Mouse (Mus musculus): ENCODE measurements around the gene Pnck. TPM values are rescaled to one million over a fixed set of nuclear protein-coding genes. Genes with fewer than 3 reads are reported as not detected.

The Pnck gene
- 26.2 and 30.0 TPM in 2 replicates for polyA plus RNA-seq (2016; fragmentation: Nextera tagmentation; extraction: Ambion mirVana)

DNA sequence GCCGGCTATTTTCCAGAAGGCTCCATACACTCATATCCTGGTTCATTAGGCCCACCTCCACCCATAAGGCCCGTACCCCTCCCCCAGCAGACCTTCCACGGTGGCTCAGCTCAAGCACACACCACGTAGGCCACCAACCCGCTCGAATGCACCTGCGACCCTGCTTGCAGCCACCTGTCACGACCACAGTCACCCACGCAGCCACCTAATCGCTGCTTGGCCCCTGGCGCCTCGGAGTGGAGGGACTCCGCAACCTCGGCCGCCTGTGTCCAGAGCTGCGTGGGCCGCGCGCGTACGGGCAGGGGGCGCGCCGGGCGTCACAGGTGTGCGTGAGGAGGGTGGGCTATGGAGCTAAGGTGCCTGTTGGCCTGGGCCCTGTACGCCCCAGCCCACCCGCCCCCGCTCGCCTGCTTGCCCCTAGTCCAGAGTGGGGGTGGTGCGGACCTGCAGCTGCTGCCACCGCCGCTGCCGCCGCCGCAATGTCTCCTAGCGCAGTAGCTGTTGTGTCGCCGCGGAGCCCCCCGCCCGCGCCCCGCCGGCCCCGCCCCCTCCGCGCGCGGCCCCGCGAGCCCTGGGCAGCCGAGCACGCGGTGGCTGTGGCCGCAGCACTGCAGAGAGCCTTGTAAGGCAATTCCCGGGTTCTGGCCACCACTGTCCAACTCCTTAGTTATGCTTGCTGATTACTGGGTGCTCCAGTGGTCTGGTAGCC lies at the start of gene Pnck:
TSS of gene Pnck (minus strand) at position 543 of the 709 bp plus-strand sequence.
- peak within 1 kb of the TSS; percentile 72 for H3K4me2 ChIP-seq (replicated peaks)
- peak within 1 kb of the TSS; percentile 52 for H3K4me3 ChIP-seq
- WGBS = 23% methylated on average over 52 of the region's 57 CpGs
- ATAC-seq (ENCODE audit: low FRiP score, low read depth) = peak; percentile 79
- H3K9ac ChIP-seq (replicated peaks) = peak within 1 kb of the TSS; percentile 65
- H3K27me3 ChIP-seq = no peaks in the 10 kb centered on the region; the same call in 1 of the 2 replicates
- H3K36me3 ChIP-seq = no peaks in the 10 kb centered on the region
- 0 out of 2 replicates have a peak, but pooled peaks cover 5% of the 10 kb centered on the region for H3K4me1 ChIP-seq
- no peaks in the 10 kb centered on the region for H3K9me3 ChIP-seq
- H3K27ac ChIP-seq (replicated peaks) = no peak within 1 kb of the TSS

DNA sequence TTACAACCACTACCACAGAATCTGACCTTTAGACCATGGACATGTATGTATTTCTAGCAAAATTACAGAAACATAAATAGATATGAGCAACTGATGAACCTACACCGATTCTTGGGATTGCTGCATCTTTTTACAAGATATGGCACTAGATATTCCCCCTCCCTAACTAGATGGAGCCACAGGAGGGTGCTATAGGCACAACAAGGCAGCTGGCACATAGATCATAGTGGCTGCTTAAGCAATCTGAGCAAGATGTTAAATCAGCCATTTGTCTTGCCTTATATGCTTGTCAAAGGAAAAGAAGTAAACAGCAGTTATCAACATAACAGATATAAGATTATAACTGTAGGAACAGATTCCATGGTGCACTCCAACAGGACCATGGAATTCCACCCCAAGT lies 40.6 kb upstream of the Pnck start:
- H3K36me3 ChIP-seq = 0 out of 2 replicates have a peak, but pooled peaks cover 5% of the 10 kb centered on the region
- no peak overlapping the region for H3K4me2 ChIP-seq (replicated peaks)
- 79% methylated on average over 1 of the region's 1 CpGs for WGBS
- no peak overlapping the region for H3K27ac ChIP-seq (replicated peaks)
- ATAC-seq (ENCODE audit: low FRiP score, low read depth) = no peak
- no peaks in the 10 kb centered on the region for H3K27me3 ChIP-seq
- no peak overlapping the region for H3K9ac ChIP-seq (replicated peaks)
- H3K9me3 ChIP-seq = no peaks in the 10 kb centered on the region
- no peak overlapping the region for H3K4me3 ChIP-seq
- no peaks in the 10 kb centered on the region for H3K4me1 ChIP-seq

- WGBS = 75% methylated on average over 5 of the region's 5 CpGs
- Histone ChIP-seq H3K36me3 (peaks cover 20% of the 10 kb centered on the region), H3K4me2 (replicated peaks) (no peak overlapping the region), H3K27me3 (no peaks in the 10 kb centered on the region), H3K9me3 (no peaks in the 10 kb centered on the region), H3K27ac (replicated peaks) (no peak overlapping the region), H3K9ac (replicated peaks) (no peak overlapping the region), H3K4me3 (no peak overlapping the region), H3K4me1 (no peaks in the 10 kb centered on the region)
- no peak for ATAC-seq (ENCODE audit: low FRiP score, low read depth)
Observed at GRCm38 (mm10) chrX:73690917-73691629, 31.2 kb upstream of the Pnck start.

- no peaks in the 10 kb centered on the region for H3K4me1 ChIP-seq
- H3K4me2 ChIP-seq (replicated peaks) = no peak overlapping the region
- no peak overlapping the region for H3K27ac ChIP-seq (replicated peaks)
- H3K9me3 ChIP-seq = no peaks in the 10 kb centered on the region
- H3K36me3 ChIP-seq = peaks cover 36% of the 10 kb centered on the region
- ATAC-seq (ENCODE audit: low FRiP score, low read depth) = no peak
- no peak overlapping the region for H3K9ac ChIP-seq (replicated peaks)
- H3K4me3 ChIP-seq = no peak overlapping the region
- WGBS = 88% methylated on average over 3 of the region's 3 CpGs
- no peaks in the 10 kb centered on the region for H3K27me3 ChIP-seq
Observed at GRCm38 (mm10) chrX:73685629-73686028, 25.7 kb upstream of the Pnck start.

- H3K4me2 ChIP-seq (replicated peaks) = no peak overlapping the region
- no peaks in the 10 kb centered on the region for H3K4me1 ChIP-seq
- H3K4me3 ChIP-seq = no peak overlapping the region
- H3K36me3 ChIP-seq = peaks cover 42% of the 10 kb centered on the region
- no peak overlapping the region for H3K9ac ChIP-seq (replicated peaks)
- no peaks in the 10 kb centered on the region for H3K27me3 ChIP-seq
- H3K27ac ChIP-seq (replicated peaks) = no peak overlapping the region
- H3K9me3 ChIP-seq = no peaks in the 10 kb centered on the region
- no peak for ATAC-seq (ENCODE audit: low FRiP score, low read depth)
Observed at GRCm38 (mm10) chrX:73684978-73685377, 25.1 kb upstream of the Pnck start.

DNA sequence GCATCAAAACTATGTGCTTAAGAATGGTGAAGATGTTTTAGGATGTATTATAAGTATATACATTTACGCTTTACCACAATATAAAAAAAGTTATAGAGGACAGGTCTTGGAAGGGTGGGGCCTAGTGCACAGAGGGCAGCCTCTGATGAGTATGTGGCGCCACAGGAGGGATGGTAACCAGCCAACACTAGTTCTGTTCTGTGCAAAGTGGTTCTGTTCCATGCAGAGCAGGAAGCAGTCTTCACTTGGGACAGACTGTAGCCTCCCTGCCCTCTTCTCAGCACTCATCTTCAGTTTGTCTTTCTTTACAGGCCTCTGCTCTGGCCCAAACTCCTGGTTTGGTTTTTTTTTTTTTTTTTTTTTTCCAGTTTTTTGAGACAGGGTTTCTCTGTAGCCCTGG lies 24.2 kb upstream of the Pnck start:
- H3K36me3 ChIP-seq = peaks cover 47% of the 10 kb centered on the region
- H3K4me2 ChIP-seq (replicated peaks) = no peak overlapping the region
- no peaks in the 10 kb centered on the region for H3K4me1 ChIP-seq
- no peak overlapping the region for H3K27ac ChIP-seq (replicated peaks)
- no peak for ATAC-seq (ENCODE audit: low FRiP score, low read depth)
- H3K27me3 ChIP-seq = no peaks in the 10 kb centered on the region
- 83% methylated on average over 2 of the region's 2 CpGs for WGBS
- no peaks in the 10 kb centered on the region for H3K9me3 ChIP-seq
- no peak overlapping the region for H3K9ac ChIP-seq (replicated peaks)
- H3K4me3 ChIP-seq = no peak overlapping the region

DNA sequence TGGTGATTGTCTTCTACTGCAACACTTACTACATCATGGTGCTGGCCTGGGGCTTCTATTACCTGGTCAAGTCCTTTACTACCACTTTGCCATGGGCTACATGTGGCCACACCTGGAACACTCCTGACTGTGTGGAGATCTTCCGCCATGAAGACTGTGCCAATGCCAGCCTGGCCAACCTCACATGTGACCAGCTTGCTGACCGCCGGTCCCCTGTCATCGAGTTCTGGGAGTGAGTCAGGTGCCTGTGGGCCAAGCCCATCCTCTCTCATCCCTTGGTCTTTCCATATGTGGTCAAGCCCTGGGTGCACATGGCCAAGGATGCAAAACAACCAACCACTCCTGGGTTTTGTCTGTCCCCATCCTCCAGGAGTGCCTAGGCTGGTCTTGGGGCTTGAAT lies 16.8 kb upstream of the Pnck start:
- no peaks in the 10 kb centered on the region for H3K27me3 ChIP-seq
- no peak for ATAC-seq (ENCODE audit: low FRiP score, low read depth)
- H3K36me3 ChIP-seq = peaks cover 36% of the 10 kb centered on the region; the same call in 1 of the 2 replicates
- no peaks in the 10 kb centered on the region for H3K9me3 ChIP-seq
- no peak overlapping the region for H3K4me3 ChIP-seq
- H3K27ac ChIP-seq (replicated peaks) = no peak overlapping the region
- WGBS = 92% methylated on average over 4 of the region's 4 CpGs
- no peak overlapping the region for H3K9ac ChIP-seq (replicated peaks)
- peaks cover 19% of the 10 kb centered on the region for H3K4me1 ChIP-seq
- no peak overlapping the region for H3K4me2 ChIP-seq (replicated peaks)

- Histone ChIP-seq H3K4me2 (replicated peaks) (peak overlapping the region; percentile 66), H3K4me1 (peaks cover 19% of the 10 kb centered on the region), H3K36me3 (peaks cover 32% of the 10 kb centered on the region; the same call in 1 of the 2 replicates), H3K27ac (replicated peaks) (no peak overlapping the region), H3K9ac (replicated peaks) (no peak overlapping the region), H3K4me3 (peak overlapping the region; percentile 61; the same call in 1 of the 2 replicates), H3K9me3 (no peaks in the 10 kb centered on the region), H3K27me3 (no peaks in the 10 kb centered on the region)
- ATAC-seq (ENCODE audit: low FRiP score, low read depth) = no peak
- WGBS = 56% methylated on average over 2 of the region's 2 CpGs
Observed at GRCm38 (mm10) chrX:73675231-73675630, 15.3 kb upstream of the Pnck start.

DNA sequence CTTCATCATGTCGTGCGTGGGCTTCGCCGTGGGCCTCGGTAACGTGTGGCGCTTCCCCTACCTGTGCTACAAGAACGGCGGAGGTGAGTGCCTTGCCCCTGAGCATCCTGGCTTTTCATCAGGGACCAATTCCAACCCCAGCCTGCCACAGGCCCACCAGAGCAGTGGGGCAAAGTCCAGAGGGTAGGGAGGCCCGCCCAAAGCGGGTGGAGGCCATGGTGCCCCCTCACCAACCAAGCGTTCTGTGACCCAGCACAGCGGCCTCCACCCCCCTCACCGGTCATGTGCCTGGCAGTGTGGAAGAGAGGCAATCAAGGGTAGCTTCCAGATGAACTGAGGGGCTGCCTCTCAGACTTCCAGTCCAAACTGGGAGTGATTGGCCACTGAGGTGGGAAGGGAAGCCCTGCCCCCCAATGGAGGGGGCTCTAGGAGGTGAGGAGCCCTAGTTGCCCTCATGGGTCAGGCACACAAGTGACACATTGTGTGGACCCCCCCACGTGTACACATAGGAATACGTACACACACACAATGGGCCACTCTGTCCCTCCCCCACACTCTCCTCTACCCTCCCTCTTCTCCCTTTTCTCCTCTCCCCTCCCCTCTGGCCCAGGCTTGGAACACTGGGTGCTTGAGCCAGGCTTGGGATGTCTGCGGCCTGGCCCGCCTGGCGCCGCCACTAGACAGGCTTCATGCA lies 14.2 kb upstream of the Pnck start:
- H3K4me3 ChIP-seq = peak overlapping the region; percentile 61
- peak overlapping the region; percentile 66 for H3K4me2 ChIP-seq (replicated peaks)
- no peaks in the 10 kb centered on the region for H3K9me3 ChIP-seq
- ATAC-seq (ENCODE audit: low FRiP score, low read depth) = peak; percentile 16
- H3K36me3 ChIP-seq = peaks cover 22% of the 10 kb centered on the region; the same call in 1 of the 2 replicates
- peaks cover 19% of the 10 kb centered on the region for H3K4me1 ChIP-seq
- 23% methylated on average over 20 of the region's 20 CpGs for WGBS
- H3K27me3 ChIP-seq = no peaks in the 10 kb centered on the region
- H3K9ac ChIP-seq (replicated peaks) = peak overlapping the region; percentile 80
- no peak overlapping the region for H3K27ac ChIP-seq (replicated peaks)

- peak overlapping the region; percentile 80 for H3K9ac ChIP-seq (replicated peaks)
- peak overlapping the region; percentile 66 for H3K4me2 ChIP-seq (replicated peaks)
- H3K36me3 ChIP-seq = peaks cover 17% of the 10 kb centered on the region; the same call in 1 of the 2 replicates
- H3K4me3 ChIP-seq = peak overlapping the region; percentile 61
- ATAC-seq (ENCODE audit: low FRiP score, low read depth) = peak; percentile 12; the same call in 1 of the 2 replicates
- H3K27me3 ChIP-seq = no peaks in the 10 kb centered on the region
- no peaks in the 10 kb centered on the region for H3K9me3 ChIP-seq
- H3K4me1 ChIP-seq = peaks cover 19% of the 10 kb centered on the region
- H3K27ac ChIP-seq (replicated peaks) = no peak overlapping the region
- 29% methylated on average over 26 of the region's 42 CpGs for WGBS
Observed at GRCm38 (mm10) chrX:73673619-73673967, 13.7 kb upstream of the Pnck start.

GRCm38 (mm10) chrX:73672879-73673618 lies 13.1 kb upstream of the Pnck start, which contains the start of gene Slc6a8:
Slc6a8 (plus strand) TSS chrX:73673150.
- Histone ChIP-seq H3K4me3 (peak within 1 kb of the TSS; percentile 61), H3K27ac (replicated peaks) (peak within 1 kb of the TSS; percentile 73), H3K4me1 (peaks cover 19% of the 10 kb centered on the region), H3K36me3 (peaks cover 17% of the 10 kb centered on the region; the same call in 1 of the 2 replicates), H3K4me2 (replicated peaks) (peak within 1 kb of the TSS; percentile 66), H3K9ac (replicated peaks) (peak within 1 kb of the TSS; percentile 80), H3K27me3 (no peaks in the 10 kb centered on the region), H3K9me3 (no peaks in the 10 kb centered on the region)
- WGBS = 21% methylated on average over 33 of the region's 72 CpGs
- peak; percentile 73 for ATAC-seq (ENCODE audit: low FRiP score, low read depth)

Data from midbrain, embryonic 12.5 days (tissue).